Mouse (Mus musculus) left cerebral cortex, adult 11 months (tissue): Measurements from ENCODE around the gene A530032D15Rik.
"Not testable (repeated sequence)": the region's sequence is repeated elsewhere in the genome, so short reads cannot be mapped to it uniquely, and the experiment has no call there.

Experiments
- DNase-seq: peaks from one replicate; pipeline ENCODE4 v3.0.0; 2022; ENCODE audit warnings: low spot score

The A530032D15Rik gene

GRCm38 (mm10) chr1:85035801-85036200 is 73.9 kb downstream of the A530032D15Rik start:
- not testable (repeated sequence) for DNase-seq

GRCm38 (mm10) chr1:85034394-85034793 is 75.3 kb downstream of the A530032D15Rik start:
- not testable (repeated sequence) for DNase-seq

- not testable (repeated sequence) for DNase-seq
These were observed 76.0 kb downstream of the A530032D15Rik start for GRCm38 (mm10) chr1:85033616-85034015.
